15 mouse cellular contexts compared by ENCODE assay signal in genomic region chr2:132243370-132243769, GRCm38 (mm10).
"Had no signal": no experiment of that assay in that cellular context is flagged by ENCODE, and none has a peak within 500 bp of the region (broad histone marks: within the 10 kb centered on the region; RNA-seq: fewer than 3 reads in every experiment).

No protein-coding gene starts in this region.

- H3K4me2 ChIP-seq: lung, embryonic 14.5 days; midbrain, embryonic 12.5 days; neural tube, embryonic 12.5 days had no signal

- H3K4me3 ChIP-seq: midbrain, embryonic 10.5 days; midbrain, embryonic 12.5 days; neural tube, embryonic 12.5 days had no signal

- H3K9me3 ChIP-seq: midbrain, embryonic 10.5 days; midbrain, embryonic 12.5 days; neural tube, embryonic 12.5 days had no signal

- H3K27me3 ChIP-seq: midbrain, embryonic 12.5 days; neural tube, embryonic 12.5 days had no signal

- ATAC-seq: midbrain, embryonic 16.5 days had no signal

- H3K9ac ChIP-seq: liver, embryonic 14.5 days; lung, embryonic 14.5 days; midbrain, embryonic 12.5 days; neural tube, embryonic 12.5 days had no signal

- H3K27ac ChIP-seq: liver, embryonic 14.5 days; midbrain, embryonic 10.5 days; midbrain, embryonic 12.5 days; neural tube, embryonic 12.5 days had no signal

- DNase-seq: lung, adult 18-20 months; lung, embryonic 14.5 days; lung, postnatal 10 days; lung, postnatal 4 days; midbrain, embryonic 14.5 days; right cerebral cortex, postnatal 14 days; right cerebral cortex, postnatal 4 days; thymus, adult 18-20 months; thymus, postnatal 14 days; thymus, postnatal 36 days had no signal
